Mouse (Mus musculus) left cerebral cortex, adult 11 months (tissue): ENCODE results near the gene Rsph9.
A peak's percentile ranks its signal among the peaks of the same experiment; 100 is the strongest.

Experiments
- DNase-seq: peaks from one replicate; pipeline ENCODE4 v3.0.0; 2022; ENCODE audit warnings: low spot score

Rsph9 gene

GRCm38 (mm10) chr17:46143578-46144423 is at the start of gene Rsph9:
TSS of gene Rsph9 (minus strand) at chr17:46144216.
- peak; percentile 65 for DNase-seq

GRCm38 (mm10) chr17:46188829-46189228 is 44.8 kb upstream of the Rsph9 start:
- no peak for DNase-seq

GRCm38 (mm10) chr17:46182273-46182672 is 38.3 kb upstream of the Rsph9 start:
- no peak for DNase-seq

GRCm38 (mm10) chr17:46170538-46170937 is 26.5 kb upstream of the Rsph9 start:
- DNase-seq, result no peak

DNA sequence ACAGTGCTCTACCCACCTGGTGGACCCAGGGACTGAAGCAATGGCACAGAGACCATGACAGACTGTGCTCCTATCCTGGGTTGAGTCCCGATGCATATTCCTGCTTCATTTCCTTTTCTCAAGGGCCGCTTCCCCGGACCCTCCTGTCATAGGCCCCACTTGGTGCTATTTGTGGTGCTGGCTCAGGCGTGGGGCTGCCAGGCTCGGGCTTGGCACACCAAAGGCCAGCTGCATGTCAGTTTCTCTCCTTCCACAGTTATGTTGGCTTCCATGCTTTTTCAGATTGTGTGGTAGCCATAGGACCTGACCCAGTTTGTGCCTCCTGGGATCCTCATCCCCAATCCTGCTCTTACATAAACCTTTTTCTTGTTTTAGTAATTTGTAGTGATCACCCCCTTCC is 24.8 kb upstream of the Rsph9 start:
- DNase-seq, result no peak

DNA sequence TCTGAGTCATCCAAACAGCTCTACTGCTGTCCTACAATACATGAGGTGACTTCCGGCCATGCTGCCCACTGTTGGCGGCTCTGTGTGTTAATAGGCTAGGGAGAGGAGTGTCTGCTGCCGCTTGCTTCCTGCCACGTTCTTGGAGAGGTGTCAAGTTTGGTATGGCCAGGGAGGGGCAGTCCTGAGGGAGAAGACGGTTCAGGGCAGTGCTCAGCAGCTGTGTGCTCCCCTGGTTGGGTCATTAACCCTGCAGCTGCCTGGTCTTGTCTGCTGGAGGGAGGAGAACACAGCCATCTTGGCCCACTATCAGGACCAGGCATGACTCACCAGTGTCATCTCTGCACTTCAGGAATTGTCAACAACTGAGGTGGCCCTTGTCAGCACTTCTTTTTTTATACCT is 24.3 kb upstream of the Rsph9 start:
- DNase-seq, result no peak

DNA sequence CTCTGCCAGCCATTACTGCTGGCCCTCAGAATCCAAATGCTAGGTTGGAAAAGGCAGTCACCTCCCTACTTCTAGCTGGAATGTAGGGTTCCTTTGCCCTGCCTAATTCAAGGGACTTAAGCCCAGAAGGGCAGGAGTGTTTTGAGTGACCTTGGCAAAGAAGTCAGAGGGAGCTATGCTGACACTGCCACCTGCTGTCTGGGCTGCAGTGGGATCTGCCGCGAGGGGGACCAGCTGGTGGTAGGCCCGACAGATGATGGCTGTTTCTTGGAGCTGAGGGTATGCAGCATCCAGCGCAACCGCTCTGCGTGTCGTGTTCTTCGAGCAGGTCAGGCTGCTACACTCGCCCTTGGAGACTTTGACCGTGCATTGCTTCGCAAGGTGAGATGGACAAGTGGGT is 23.0 kb upstream of the Rsph9 start:
- DNase-seq, result no peak

DNA sequence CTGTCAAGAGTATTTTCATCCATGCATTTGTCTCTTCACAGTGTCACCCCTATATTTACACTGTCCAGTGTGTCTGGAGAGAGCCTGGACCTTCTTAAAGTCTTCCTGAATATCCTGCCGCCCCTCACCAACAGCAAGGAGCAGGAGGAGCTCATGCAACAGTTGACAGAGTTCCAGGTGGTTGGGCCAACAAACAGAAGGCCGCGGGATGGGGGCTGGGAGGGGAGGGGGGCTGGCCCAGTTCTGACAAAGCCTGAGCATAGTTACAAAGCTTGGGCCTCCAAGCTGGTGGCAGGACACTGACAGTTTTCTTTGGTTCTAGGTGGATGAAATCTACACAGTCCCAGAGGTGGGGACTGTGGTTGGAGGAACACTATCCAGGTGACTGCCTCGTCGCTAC is 22.3 kb upstream of the Rsph9 start:
- DNase-seq, result no peak

- DNase-seq, result no peak
Observed at GRCm38 (mm10) chr17:46165460-46165859, 21.4 kb upstream of the Rsph9 start.

DNA sequence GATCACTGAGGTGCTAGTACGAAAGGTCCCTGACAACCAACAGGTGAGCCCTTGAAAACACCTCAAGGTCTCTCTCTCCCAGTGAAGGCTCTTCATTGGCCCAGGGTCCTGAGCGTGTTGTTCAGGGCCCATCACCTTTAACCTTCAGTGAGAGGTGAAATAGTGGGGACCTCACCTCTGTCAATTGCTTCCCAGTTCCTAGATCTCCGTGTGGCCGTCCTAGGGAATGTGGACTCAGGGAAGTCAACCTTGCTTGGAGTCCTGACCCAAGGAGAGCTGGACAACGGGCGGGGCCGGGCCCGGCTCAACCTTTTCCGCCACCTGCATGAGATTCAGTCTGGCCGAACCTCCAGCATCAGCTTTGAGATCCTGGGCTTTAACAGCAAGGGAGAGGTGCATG is 20.8 kb upstream of the Rsph9 start:
- no peak for DNase-seq

DNA sequence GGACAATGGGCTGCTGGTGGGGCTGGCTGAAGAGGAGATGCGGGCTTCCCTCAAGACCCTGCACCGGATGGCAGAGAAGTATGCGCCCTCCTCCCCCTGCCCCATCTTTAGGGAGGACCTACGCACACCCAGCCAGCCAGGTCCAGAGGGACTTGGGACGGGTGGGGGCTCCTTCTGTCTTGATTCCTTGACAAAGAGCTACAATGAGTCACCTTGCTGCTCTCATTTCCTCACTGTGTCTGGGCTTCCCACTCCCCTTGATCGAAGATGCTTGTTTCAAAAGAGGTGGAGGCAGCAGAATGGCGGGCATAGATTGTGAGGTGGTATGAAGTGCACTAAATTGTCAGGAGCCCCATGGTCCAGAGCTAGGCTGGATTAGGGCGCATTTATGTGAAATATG is 20.3 kb upstream of the Rsph9 start:
- DNase-seq, result no peak

DNA sequence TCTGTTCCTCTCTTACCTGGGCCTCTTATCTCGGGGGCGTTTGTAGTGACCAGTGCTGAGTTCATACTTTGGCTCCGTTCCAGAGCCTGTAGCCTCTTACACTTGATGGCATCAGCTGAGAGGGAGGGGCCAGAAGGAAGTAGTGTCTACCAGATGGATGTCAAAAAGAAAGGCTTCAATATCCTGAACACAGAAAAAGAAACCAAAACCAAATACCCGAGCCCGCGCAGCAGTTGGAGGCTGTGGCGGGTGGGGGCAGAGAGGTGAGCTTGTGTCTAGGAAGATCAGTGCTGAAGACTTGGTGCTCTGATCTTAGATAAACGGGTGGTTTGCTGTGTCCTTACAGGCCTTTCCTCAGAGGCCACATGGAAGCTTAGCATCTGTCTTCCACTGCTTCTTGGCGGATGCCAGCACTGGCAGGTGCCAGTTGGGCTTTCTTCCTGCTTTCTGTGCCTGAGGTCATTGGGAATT is 19.0 kb upstream of the Rsph9 start:
- no peak for DNase-seq

DNA sequence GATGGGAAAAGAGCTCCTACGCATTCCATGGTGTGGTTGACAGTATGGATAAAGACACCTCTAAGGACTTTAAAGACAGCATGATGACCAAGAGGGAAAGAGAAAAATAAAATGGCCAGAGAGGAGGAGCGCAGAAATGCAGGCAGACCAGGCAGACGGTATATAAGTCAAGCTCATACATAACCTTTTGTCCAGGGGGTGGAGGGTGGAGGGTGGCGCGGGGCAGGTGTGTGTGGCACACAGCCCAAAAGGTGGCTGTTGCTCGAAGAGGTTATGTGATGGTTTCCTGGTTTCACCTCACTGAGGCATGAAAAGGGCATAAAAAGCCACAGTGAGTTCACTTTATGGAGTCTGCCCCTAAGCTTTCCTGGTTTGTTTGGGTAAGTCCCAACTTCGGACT is 18.5 kb upstream of the Rsph9 start:
- no peak for DNase-seq

DNA sequence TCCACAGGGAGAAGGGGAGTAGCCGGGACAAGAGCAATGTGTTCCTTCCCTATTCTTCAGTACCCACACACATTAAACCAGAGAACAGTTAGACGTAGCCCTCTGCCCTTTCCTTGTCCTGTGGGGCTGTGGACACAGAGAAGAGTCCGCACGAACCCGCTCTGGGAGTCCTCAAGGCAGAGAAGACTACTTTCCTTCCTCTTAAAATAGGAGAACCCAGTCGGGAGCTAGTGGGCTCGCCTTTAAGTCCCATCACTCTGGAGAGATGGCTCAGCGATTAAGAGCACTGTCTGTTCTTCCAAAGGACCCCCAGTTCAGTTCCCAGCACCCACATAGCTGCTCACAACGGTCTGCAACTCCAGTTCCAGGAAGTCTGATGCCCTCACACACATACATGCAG is 17.7 kb upstream of the Rsph9 start:
- no peak for DNase-seq

DNA sequence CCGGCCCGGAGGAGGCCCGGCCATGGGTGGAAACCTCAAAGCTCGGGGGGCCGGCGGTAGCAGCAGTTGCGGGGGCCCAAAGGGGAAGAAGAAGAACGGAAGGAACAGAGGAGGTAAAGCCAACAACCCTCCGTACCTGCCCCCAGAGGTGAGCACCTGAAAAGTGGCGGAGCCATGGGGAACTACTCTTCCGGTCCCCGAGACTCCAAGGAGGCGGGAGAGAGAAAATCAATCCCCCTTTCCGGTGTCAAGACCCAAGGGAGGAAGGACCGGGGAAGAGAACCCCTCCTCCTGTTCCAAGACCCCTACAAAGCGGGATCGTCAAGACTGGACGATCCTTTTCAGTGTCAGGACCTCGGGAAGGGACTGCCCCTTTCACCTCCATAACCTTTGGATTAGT is 17.2 kb upstream of the Rsph9 start:
- no peak for DNase-seq

GRCm38 (mm10) chr17:46160686-46161085 is 16.7 kb upstream of the Rsph9 start, which contains the start of gene Gtpbp2:
TSS of gene Gtpbp2 (plus strand) at chr17:46161032.
- peak; percentile 98 for DNase-seq

- peak; percentile 82 for DNase-seq
Observed at GRCm38 (mm10) chr17:46160090-46160662, 16.2 kb upstream of the Rsph9 start.

DNA sequence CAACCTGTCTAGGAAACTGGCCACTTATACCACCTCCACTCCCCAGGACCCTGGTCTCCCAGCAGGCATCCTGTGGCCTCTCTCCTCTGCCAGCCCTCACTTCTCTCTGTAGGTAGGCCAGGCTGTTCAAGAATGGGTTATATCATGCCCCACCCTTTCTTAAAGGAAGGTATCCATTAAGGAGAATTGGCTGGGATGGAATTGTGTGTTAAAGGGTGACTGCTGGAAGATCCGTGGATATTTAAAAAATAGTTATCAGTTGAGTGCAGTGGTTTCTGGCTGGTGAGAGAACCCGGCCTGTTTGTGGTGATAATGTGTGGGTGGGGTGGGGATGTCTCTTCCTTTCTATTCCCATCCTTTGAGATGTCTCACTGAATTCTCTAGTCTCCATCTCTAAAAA is 15.2 kb upstream of the Rsph9 start:
- no peak for DNase-seq

GRCm38 (mm10) chr17:46157131-46157530 is 13.1 kb upstream of the Rsph9 start:
- no peak for DNase-seq

- no peak for DNase-seq
Observed at GRCm38 (mm10) chr17:46156680-46157079, 12.7 kb upstream of the Rsph9 start.

DNA sequence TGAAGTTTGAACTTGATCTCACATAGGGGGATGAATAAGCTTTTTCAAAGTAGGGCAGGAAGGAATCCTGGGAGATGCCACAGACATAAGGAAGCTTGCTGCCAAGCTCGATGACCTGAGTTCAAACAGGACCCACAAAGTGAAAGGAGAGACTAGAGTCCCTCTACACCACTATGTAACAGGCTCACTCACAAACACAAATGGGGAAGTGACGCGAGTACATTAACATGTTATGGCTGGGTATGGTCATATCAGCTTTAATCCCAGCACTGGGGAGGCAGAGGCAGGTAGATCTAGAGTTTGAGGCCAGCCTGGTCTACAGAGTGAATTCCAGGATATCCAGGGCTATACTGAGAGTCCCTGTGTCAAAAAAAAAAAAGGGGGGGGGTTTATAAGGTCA is 10.3 kb upstream of the Rsph9 start:
- no peak for DNase-seq

DNA sequence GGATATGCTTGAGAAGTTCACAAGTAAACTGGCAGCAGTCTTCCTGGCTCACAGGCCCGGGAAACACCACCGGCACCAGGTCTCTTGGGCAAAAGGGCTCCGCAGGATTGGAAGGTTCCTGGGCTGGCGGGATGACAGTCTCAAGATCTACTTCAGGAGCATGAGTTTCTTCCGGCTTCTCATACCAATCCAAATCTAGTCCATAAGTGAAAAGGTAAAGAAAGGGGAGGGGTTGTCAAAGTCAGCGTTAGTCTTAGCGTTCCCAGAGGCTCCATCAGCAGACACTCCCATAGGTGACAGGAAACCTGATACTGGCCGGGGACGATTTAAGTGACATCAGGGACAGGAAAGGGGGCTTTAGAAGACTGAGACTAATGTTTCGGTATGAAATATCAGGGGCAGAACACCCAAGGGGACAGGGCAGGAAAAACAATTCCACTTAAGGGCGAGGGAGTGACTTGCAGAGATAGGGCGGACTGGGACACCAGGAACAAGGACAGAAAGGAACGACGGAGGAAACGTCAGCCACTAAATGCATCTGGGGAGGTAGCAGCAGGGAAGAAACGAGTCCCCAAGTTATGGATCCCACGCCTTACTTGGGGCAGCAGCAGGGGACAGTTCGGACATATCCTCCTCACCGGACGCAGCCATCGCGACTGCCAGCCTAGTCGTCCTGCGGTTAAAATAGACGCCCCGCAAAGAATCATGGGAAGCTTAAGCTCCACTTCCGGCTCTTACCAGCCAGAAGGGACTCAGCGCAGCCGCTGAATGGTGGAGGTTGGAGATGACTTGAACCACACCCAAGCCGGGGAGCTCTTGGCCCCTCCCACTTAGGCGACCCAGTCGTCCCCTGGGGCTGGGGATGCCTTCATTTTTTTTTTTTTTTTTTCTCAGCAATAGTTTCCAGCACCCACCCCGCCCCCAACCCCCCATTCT is 9.1 kb upstream of the Rsph9 start, which contains the start of gene Mad2l1bp:
Mad2l1bp (minus strand) TSS at position 707 of the 936 bp plus-strand sequence.
- DNase-seq, result peak; percentile 79
